Mouse (Mus musculus) c-Kit-positive CD71-positive TER-119-positive erythroid progenitor cells, embryonic 14.5 days (primary cell): ENCODE measurements around the gene Zfp263.

Source experiments
- DNase-seq: peaks from one replicate; pipeline ENCODE4 v3.0.0-alpha.2; 2013; ENCODE audit warnings: low spot score

The Zfp263 gene

DNA sequence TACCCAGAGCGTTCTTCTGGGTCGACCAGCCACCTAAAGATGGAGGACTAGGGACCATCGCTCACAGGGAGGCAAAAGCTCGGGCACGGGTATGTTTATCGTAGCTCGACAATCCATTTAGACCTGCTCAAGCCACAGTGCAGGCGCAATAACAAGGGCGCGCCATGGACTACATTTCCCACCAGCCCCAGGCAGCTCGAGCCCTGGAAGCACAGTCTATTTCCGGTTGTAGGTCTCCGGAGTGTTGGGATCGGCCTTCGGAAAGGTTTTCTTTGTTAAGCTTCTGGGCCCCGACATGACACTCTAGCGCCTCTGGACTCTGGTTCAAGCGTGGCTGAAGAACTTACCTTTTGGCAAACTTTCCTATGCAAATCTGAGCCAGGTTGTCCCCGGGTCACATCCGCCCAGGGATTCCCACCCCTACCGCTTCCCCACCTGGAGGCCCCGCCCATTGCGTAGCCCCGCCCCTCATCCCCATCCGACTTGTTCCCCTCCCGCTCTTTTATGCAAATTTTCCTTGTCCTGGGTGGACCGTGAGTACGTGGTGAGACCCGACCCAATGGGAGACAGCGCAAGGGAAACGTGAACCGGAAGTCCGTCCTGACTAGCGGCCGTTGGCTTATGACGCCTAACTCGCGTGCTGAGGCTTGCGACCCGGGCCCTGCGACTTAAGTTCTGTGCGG, at the start of gene Zfp263:
Gene Zfp263, plus strand, starts transcription at position 591 of the 683 bp plus-strand sequence.
- peak; percentile 96 for DNase-seq

DNA sequence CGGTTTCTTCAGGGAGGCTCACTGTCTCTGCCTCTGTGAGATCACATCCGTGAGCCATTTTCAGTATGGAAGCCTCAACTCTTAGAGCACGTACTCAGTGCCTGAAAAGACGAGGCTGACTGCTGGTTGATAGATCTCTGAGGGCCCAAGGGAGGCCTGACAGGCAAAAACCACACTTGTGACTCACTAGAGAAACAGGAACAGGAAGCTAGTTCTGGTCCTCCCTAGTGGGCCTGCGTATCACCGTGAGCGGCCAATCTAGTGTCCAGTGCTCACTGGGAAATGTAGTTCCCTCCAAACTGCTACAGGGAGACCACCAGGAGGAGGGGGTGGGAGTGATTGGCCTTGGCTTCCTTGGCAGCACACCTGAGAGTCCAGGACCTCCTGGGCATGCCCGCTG, 44.6 kb upstream of the Zfp263 start:
- no peak for DNase-seq

DNA sequence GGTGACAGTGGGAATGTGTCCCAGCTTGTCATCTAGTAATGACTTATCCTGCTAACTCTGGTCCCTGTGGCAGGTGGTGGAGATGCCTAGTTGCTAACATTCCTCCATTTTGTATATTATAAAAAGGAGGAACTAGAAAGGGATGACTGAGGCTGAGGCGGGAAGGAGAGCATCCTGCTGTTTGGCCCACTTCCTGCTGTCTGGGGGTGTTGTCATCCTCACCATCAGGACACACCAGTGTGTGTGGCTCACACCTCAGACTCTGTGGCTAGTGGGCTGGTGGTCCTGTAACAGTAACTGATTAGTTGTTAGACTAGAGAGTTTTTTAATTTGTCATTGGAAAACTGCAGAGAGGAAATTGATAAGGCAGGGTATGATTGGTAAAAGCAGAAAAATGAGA, 43.0 kb upstream of the Zfp263 start:
- DNase-seq, result no peak

DNA sequence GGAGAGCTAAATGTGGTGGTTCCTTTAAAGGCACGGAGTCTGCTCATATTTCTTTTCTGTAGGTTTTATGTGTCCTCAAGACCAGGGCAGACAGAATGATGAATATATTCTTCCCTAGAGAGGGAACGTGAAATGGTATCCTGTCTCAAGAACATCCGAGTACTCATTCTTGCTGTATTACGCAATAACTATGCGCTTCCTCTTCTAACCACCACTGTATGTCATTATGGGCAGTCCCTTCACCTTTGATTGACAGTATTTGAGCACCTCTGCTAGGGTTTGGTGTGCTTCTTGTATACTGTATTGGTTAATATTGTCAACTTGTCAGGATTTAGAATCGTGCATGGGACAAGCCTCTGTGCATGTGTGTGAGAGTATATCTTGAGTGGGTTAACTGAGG, 37.2 kb upstream of the Zfp263 start:
- DNase-seq, result no peak

DNA sequence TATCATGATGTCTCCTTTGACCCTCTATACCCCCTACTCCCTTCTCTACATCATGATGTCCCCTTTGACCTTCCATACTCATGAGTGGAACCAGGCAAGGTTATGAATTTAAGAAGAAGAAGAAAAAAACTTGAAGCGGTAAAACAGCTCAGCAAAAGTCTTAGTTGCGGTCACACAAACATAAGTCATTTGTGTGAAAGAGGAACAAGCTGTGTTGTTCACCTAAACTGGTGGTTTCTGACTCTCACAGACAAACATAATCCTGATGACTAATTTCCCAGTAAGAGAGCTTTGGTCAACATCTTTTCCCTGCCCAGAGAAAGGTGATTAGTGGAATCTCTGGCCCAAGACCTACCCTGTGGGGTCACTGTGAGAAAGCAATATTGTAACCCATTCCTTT, 29.2 kb upstream of the Zfp263 start:
- no peak for DNase-seq

DNA sequence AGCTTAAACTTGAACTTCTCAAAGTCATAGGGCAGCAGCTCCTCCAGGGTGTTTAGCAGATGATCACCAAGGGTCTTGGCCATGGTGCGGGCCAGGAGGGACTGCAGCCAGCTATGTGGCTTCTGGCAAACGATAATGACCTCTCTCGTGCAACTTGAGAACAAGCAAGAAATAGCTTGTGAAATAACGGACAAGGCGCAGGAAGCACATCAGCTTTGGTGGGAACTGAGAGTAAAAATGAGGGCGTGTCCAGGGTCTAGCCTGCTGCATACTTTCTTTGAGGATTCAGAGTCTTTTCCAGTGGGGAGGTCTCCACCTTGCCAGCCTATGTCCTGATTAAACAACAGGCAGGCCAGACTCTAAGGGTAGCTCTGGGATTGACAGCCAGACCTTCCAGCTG, 25.9 kb upstream of the Zfp263 start, which contains the start of gene Mefv:
Gene Mefv, minus strand, starts transcription at position 118 of the 400 bp plus-strand sequence.
- no peak for DNase-seq

DNA sequence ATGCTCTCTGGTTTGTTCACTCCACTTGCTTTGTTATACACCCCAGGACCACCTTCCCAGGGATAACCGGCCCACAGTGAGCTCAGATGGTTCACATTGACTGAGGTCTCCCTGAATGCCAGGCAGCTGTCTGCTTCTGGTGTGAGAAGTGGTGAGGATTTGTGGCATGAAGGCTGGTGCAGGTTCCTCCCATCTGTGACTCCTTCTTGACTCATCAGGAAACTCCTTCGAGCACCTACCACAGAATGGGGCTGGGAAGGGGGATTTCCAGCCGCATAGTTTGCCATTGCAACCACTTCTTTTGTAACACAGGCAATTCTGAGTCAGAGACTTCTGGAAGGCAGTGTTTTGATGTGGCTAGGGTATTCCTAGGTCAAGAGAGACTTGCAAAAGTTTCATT, 20.7 kb upstream of the Zfp263 start:
- DNase-seq, result no peak

DNA sequence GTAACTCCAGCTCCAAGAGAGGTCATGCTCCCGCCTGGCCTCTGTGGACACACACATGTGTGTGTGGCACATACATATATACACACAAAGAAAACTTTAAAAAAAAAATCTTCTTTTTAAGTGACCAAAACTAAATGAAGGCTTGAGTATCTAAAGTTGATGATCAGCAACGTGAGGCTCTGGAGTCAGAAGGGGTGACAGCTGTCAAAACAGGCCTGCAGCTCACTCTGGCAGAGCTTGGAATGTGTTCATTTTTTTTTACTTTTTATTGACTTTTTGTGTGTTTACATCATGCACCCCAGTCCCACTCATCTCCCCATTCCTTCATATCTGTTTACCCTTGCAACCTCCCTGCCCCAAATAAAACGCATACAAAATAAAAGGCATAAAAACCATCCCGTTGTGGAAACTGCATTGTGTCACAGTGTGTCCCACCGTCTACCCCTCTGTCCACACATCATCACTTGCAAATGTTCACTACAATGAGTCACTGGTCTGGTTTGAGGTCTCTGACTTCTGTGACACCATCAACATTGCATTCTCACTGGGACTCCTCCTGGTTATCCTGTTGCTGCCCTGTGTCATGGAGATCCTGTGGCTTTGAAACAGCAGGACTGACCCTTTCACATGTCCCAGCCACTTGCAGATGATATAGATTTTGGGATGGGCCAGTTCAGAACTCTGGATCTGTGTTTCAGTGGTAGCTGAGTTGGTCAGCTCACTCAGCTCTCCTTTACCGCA, 15.7 kb upstream of the Zfp263 start:
- no peak for DNase-seq

DNA sequence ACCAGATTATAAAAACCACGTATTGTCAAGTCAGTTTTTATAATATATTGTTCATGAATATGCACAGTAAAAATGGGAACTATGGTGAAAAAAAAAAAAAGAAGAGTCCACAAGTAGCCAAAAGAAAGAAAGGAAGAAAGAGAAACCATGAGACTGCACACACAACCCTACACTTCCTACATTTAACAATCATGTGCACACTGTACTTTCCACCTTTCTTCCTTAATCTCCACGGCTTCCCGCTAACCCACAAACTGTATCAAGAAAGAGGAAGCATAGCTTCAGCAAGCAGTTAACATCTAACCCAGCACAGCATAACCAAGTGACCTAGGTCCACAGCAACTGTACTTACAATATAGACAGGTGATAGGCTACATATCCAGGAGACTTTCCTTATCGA, 11.3 kb upstream of the Zfp263 start:
- no peak for DNase-seq

DNA sequence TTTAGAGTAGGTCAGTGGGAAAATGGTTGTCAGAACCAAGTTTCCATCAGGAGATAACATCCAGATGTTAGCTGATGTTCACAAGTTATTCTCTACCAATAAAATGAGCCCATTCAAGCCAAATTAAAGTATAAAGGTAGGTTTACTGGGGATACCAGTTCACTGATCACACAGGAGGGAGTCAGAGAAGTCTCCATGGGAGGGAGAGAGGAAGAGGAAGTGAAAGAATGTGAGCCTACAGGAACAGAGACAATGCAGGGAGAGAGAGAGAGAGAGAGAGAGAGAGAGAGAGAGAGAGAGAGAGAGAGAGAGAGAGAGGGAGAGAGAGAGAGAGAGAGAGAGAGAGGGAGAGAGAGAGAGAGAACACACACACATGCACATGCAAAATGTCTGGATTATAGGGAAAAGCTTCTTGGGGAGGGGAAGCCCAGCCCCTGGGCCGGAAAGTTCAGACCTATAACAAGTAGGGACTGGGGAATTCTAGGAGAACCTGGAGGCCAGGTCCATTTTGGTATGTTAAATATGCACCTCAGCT, 10.6 kb upstream of the Zfp263 start:
- no peak for DNase-seq

DNA sequence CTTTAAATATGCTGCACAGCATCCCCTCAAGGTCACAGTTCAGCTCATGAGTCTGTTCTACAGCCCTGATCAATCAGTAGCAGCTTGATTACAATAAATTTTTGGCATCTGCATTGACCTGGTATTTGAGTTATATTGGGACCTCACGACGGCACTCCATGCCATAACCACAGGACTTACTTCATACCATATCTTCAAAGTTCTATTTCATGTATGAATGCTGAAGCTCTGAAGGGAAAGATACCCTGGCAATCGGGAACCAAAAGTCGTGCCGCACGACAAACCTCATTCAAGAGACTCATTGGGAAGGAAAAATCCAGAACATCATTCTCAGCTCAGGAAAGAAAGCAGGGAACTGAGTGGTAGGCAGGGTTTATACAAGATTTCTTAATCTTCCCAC, 1.4 kb upstream of the Zfp263 start:
- no peak for DNase-seq

DNA sequence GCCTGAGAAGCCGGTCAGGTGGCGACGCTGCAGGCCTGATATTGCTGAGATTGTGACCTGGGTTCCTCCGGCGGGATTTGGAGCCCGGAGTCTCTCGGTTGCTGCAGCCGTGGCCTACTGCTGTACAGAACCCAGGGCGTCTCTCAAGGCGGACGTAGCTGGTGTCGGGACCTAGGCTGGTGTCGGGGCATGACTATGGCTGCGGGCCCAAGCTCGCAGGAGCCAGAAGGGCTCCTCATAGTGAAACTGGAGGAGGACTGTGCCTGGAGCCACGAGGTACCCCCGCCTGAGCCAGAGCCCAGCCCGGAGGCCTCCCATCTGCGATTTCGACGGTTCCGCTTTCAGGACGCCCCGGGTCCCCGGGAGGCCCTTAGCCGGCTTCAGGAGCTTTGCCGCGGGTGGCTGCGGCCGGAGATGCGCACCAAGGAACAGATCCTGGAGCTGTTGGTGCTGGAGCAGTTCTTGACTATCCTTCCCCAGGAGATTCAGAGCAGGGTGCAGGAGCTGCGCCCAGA, 350 bp downstream of the Zfp263 start:
- DNase-seq, result no peak

DNA sequence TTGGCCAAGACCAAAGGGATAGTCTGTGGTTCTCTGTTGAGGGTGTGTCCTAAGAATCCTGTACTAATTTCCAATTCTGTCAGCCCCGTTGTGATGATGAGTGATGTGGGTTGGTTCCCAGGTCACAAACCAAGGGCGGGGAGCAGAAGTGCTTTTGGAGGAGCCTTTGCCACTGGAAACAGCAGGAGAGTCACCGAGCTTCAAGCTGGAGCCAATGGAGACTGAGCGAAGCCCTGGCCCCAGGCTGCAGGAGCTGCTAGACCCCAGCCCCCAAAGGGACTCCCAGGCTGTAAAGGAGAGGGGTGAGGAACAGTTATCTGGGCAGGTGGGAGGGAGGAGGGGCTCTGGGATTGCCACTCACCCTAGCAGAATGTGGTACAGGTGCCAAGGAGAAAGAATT, 1.8 kb downstream of the Zfp263 start:
- DNase-seq, result no peak

DNA sequence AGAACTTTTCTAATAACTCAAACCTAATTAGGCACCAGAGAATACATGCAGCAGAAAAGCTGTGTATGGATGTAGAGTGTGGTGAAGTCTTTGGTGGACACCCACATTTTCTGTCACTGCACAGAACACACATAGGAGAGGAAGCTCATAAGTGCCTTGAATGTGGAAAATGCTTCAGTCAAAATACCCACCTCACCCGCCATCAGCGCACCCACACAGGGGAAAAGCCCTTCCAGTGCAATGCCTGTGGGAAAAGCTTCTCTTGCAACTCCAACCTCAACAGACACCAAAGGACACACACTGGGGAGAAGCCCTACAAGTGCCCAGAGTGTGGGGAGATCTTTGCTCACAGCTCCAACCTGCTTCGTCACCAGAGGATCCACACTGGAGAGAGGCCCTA, 5.1 kb downstream of the Zfp263 start:
- no peak for DNase-seq

DNA sequence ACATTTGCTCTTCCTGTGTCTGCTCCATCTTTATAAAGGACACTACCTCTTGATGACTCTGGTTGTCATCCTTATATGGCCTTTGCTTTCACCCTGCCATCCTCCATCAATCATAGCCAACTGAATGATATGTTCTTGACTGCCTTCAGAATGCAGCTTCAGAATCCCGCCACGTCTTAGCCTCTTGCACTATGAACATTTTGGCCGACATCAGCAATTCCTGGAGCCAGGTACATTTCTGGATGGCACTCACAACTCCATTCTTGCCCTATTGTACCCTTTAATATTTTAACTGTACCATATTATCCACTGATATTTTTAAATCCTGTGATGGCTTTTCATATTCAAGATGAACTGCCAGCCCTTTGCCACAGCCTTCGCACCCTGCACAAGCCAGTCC, 27.7 kb downstream of the Zfp263 start:
- no peak for DNase-seq

DNA sequence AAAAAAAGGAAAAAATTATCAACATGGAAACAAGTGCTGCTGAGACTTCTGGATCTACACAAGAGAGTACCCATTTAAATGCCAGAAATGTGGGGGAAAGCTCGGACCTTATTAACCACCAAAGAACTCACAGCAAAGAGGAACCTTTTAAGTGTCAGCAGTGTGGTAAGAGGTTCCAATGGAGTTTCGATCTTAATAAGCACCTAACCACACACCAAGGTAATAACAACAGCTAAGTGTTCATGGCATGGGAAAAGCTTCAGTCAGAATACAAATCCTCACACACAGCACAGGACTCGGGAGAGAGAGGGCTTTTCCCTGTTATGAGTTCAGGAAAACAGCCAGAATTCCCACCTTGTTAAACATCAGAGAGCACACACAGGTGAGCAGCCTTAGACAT, 32.5 kb downstream of the Zfp263 start:
- no peak for DNase-seq

DNA sequence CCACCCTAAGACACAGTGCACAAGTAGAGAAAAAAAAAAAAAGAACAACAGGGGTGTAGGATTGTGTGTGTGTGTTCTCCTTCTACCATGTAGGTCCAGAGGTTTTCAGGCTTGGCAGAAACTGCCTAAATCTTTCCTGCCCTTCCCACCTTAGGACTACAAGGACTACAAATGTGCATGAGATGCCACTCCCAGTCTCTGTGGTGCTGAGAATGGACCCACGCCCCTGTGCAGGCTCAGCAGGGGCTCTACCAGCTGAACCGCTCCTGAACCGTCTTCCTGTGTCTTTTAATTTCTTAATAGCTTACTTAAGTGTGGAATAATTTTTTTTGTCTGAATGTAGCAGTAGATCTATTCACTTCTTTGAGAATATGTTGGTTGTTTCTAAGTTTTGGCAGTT, 34.1 kb downstream of the Zfp263 start:
- no peak for DNase-seq

DNA sequence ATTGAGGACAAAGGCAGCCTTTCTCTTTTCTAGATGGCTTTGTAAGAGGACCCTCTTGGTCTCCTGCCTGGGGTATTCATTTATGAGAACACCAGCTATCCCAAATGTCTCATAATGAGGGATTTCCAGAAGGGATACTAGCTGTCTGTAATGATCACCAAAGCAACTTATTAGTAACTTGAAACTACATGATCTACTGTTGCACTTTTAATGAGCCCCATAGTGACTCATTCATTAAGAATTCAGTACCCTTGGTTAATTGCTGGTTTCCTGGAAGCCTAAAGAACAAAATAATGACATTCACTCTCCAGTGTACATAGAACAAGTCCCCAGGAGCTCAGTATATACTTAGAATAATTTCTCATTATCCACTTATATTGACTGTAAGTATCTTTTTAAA, 37.3 kb downstream of the Zfp263 start:
- DNase-seq, result no peak

DNA sequence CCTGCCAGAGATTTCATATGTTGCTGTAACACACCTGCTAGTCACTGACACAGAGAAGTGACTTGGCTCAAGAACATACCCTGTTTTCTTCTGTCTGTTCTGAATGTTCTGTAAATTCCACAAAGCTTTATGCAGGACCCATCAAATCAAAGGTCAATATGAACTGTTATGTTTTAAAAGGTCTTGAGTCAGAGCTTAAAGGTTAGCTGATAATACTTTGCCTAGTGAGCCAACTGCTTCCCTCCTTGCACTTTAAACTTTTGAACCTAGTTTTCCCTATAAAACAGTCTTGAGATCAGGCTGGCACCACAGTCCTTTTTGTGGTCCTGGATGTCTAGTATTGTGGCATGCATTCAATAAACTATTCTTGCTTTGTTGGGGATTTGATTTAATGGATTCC, 44.5 kb downstream of the Zfp263 start:
- DNase-seq, result no peak
